Mouse (Mus musculus) right cerebral cortex, postnatal 14 days (tissue): Measurements from ENCODE around the gene Bphl.

ENCODE experiments used
- DNase-seq: peaks from one replicate; pipeline ENCODE4 v3.0.0; 2022

The Bphl gene

DNA sequence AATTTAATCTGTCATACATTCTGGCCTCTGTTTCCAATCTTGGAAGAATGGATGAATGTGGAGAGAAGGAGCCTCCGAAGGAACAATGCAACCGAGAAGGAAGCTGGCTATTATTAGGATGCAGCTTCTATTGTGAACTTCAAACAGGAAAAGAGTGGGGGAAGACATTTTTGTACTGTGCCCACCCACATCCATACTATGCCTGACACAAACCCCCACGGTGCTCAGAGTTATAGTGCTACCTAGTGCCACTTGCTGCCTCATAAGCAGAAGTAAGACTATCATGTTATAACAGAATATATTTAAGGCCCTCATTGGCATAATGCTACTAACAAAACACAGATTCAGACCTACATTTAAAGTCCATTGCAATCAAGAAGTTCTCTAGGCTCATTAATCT lies 52.0 kb downstream of the Bphl start:
- no peak for DNase-seq

DNA sequence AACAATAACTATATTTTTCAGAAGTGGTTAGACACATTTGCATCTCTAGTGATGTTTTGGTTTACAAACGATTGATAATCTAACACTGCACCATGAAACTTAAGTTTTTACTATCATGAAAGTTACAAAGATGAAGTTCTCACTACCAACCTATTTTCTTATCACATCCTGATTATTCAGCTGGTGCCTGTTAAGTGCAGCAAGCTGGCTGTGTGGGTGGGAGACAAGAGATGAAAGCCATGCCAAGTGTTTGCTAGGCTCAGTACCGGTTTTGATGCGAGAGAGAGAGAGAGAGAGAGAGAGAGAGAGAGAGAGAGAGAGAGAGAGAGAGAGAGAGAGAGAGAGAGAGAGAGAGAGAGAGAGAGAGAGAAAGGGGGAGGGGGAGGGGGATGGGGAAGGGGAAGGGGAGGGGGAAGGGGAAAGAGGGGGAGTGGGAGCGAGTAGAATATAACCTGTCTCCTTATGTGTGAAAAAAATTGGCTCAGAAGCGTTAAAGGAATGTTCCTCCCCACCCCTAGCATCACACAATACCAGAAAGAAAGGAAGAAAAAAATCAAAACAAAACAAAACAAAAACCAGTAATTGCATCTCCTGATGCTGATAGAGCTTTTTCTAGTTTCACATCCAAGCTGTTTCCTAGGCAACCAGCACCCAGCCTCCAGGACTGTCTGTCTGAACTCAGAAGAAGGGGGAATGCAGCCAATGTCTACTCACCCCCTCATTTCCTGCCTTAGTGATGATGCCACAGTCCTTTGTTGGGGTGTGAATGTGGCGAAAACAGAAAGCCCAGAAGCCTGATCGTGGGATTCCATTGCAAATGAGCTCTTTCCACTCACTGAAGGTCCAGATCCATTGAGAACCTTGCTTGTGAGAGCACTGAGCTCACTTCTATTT lies 58.4 kb downstream of the Bphl start:
- peak; percentile 48 for DNase-seq

DNA sequence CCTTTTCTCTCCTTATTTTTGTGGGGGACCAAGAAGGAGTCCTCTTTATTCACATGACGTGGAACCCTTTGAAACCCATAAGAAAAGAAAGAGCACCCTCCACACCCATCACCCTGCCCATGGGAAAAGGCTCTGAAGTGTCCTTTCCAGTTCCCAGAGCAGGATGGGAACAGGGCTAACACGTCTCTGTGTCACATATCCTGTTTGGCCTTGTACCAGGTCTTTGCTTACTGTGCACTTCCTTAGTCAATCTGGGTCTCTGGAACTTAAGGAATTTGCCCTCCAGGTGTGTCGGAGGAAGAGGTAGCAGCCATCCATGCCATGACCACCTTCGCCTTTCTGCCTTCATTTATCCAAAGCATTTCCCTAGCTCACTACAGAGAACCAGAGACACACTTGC lies 59.1 kb downstream of the Bphl start:
- no peak for DNase-seq

DNA sequence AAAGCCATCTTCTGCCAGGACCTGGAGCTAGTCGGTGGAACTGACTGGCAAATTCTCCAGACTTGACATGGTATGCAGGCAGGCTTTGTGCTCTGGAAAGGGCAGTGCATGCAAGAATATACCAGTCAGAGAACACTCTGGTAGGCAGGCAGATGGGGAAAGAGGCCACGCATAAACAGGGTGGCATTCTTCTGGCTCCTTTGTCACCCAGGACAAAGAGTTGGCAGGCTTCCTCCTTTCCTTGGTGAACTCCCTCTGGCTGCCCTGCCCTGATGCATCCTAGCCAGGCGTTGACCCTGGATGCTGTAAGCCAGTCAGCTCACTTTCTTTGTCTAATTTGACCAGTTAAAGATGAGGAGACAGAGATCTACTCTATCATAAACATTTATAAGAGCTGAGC lies 59.7 kb downstream of the Bphl start:
- no peak for DNase-seq

DNA sequence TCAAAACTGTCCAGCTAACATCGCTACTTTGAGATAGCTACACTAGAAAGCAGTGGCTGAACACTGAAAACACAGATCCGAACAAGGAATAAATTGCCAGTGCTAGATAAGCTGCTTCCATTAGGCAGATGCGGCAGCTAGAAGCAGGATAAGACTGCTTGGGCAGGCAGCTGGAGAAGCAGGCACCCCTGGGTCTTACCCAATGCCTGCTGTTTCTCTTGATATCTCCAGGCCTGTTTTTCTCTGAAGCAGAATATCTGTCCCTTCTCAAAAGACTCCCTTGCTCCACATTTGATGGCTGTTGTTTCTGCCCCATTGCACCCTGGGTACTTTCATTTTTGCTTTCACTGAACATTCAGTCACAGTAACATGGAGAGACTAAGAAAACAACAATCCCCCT lies 63.3 kb downstream of the Bphl start:
- no peak for DNase-seq

DNA sequence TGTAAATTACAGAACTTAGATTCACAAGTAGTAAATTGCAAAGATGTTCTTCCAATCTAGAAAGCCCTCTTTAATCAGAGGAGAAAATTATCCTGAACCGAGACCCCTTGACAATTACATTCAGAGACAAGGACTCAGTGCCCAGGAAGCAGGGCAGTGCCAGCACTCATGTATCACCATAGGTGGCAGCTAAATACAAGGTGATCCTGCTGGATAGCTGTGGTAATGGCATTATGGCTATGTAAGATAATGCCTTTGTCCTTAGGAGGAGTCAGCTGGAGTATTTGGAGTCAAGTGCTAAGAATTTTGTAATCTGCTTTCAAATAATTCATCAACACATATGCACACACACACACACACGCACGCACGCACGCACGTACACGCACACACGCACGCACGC lies 63.9 kb downstream of the Bphl start:
- no peak for DNase-seq

DNA sequence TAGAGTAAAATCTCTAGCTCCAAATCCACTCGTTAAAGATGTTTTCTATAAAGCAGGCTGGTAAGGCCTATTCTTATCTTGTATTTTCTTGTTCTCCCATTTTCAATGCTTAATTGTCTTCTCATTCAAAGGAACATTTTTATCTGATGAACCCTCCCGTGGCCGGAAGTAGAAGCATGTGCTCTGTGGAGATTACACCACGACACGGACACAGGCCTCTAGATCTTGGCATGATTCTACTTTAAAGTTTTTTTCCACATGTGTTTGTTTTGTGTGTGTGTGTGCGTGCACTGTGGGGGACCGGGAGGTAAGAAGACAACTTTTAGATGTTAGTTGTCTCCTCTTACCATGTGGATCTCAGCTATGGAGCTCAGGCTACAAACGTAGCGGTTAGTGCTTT lies 64.5 kb downstream of the Bphl start:
- DNase-seq: no peak

DNA sequence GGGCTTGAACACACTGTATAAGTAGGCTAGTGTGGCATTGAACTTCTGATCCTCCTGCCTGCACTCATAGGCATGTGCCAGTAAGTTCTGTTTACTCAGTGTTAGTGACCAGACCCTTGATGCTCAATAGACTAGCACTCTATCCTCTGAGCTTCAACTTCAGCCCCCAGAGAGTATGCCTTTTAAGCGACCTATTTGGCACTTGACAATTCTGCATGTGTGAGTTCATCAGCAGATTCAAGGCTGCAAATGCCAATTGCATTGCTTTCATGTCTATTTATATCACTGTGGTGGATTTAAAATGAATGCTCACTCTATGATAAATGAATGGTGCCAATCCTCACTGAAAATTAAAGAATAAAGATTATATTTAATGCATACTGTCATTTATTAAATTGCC lies 68.0 kb downstream of the Bphl start:
- DNase-seq: no peak

DNA sequence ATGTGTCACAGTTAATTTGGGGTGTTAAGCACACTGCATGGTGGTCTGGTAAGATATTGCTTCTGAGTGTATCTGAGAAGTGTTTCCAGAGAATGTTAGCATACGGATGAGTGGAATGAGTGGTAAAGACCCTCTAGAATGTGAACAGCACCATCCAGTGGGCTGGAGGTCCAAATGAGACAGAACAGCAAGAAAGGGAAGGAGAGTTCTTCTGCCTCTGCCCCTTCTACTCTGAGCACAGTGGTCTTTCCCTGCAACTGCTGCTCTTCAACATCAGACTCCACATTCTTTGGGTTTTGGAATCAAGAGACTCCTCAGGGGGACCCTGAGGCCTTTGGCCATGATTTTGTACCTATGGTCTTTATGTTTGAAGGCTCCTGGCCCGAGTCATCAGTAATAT lies 68.9 kb downstream of the Bphl start:
- DNase-seq: no peak

DNA sequence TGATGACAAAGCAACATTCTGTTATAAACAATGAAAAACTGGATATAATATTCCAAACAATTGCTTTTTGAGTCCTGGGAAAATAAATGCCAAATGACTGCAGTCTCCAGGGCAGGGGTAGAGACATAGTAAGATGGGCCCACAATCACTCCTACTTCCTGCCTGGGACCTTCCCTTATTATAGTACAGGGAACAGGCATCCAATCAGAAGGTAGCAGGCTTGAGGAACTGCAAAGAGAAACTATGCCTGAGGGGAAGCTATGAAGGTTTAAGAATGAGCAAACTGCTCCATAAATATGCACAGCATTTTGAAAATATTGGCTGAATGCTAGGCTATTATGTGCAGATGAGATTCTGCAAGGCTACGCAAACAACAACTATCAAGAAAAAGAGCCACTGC lies 69.6 kb downstream of the Bphl start:
- no peak for DNase-seq

DNA sequence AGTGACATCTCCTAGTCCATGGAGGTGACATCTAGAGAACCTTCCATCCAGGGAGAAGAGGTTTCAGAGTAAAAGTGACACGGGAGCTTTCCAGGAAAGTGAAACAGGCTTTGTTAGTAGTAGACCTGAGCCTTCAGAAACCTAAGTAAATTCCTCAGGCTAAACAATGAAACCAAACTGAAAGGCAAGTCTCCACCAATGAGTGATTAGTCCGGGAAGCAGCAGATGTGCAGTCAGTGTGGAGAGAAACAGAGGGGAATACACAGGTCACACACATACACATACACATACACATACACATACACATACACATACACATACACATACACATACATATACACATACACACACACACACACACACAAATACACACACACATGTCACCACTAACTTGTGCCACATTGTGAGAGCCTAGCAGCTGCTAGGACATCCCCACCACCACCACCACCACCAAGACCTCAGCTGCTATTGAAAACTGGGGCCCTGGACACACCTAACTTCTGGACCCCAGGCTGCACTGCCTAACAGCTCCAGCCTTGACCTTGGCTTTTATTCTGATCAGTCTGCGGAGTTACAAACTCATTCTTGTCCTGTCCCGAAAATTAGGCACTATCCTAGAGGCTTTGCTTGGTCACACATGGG lies 71.8 kb downstream of the Bphl start:
- no peak for DNase-seq

DNA sequence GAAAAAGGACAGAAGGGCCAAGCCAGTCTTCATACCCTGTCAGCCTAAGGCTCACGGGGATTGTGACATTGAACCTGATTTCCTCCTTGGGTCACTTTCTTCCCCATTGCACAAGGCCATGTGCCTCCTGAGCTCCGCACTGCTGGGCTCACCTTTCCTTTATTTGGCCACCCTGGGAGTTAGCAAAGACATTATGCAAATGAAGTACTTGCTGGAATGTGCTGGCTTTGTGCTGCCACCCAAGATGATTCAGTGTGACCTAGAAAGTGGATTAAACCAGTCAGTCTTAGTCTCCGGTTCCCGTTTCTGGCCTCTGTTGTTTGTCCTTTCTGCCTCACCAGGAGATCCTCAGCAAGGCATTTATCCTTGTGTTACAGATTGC lies 72.3 kb downstream of the Bphl start:
- DNase-seq: no peak

DNA sequence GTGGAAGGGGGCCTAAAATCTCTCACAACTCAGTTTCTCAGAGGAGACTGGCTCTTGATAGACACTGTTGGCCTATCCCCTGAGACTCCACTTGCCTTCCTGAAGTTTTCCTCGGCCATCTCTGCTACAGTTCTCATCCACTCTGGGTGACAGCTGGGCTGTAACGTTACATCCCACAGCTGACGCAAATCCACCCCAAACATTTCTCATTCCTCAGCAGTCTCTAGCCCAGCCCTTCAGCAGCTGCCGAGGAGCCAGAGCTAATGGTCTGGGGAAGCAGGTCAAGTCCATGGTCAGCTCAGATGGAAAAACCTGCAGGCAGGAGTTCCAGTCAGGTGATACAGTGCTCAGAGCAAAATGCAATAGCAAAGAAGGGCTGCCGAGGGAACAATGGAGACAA lies 73.6 kb downstream of the Bphl start:
- no peak for DNase-seq

DNA sequence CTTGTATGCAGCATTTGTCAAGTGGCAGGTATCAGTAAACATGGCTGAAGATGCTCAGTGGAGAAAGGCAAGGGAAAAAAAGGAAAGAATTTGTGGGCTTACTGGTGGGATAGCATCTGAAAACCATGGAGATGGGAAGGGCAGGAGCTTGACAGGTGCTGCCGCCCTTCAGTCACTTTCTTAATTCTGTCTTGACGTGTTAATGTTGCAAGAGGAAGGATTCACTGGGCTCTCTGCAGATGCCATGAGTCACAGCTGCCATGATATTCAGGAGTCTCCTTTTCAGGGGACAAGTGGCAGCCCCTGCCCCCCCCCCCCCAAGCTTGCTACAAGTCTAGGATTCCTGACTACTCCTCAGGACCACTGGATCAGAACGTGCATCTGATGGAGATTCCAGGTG lies 74.5 kb downstream of the Bphl start:
- DNase-seq: no peak

DNA sequence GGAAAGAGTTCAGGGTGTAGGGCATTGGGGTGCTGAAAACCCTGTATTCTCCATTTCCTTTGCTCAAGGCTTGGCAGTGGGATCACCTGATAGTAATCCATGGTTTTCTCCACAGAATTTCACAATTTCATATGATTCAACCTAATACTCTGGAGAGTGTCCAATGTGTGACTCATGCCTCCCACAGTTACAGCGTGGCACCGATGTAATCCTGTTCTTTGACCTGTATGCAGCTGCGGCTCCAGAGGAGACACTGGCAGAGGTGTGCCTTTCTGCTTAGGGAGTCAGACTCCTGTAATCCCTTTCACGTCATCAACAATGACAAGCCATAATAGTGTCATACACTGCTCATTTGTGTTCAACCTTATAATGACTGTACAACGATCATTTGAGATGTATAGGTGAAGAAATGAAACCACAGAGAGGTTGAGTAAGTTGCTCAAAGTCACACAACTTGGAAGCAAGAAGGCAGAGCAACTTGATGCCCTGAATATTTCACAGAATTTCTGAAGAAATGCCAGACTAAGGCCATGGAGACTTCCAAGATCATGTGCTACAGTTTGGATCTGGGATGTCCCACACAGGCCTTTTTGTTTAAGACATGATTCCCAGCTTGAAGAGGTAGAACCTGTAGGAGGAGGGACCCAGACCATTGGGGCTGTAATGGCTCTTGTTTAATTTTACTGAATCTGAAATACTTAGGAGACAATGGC lies 75.1 kb downstream of the Bphl start:
- no peak for DNase-seq

DNA sequence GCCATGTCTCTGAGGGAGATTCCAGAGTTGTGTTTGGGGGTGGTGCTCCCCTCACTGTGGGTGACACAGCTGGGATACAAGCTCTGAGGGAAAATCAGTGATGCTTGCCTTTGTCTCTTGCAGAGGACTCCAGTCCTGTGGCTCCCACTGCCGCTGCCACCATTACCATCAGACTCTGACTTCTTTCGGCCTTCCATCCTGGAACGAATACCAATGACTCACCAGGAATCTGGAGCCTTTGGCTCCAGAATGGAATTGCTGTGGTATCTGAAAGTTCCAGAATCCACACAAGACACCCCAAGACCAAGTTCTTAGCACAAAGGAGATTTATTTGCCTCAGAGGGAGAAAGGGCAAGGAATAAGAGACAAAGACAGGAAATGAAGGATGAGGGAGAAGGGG lies 75.7 kb downstream of the Bphl start:
- no peak for DNase-seq

DNA sequence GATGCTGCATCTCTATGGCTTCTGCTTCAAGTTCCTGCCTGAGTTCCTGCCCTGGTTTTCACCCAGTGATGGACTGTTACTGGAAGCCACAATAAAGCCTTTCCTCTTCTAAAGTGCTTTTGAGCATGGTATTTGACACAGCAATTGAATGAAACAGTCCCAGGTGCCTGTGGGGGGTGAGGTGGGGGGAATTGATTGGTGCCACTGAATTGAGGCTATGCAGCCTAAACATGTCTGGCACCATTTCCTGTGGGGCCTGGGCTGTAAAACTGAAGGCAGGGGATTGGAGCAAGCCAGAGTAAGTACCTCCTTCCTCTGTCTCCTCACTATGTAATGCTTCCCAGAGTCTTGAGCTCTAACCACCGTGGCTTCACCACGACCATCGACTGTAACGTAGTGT lies 77.3 kb downstream of the Bphl start:
- no peak for DNase-seq

DNA sequence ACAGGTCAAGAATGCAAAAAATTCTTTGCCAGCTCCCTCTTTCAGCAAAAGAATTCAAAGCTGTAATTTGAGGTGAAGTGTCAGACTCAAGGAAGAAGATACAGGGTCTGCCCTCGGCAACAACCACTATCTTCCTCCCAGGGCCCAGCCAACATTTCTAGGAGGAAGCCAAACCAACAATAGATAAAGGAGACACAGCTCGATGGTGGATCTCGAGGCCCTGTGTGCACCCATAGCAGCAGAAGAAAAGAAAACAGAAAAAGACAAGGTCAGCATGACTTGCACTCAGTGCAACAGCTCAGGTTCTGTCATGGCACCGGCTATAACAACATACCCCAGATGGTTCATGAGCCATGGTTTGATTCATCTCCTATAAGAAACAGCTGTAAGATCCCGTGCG lies 79.1 kb downstream of the Bphl start:
- DNase-seq: no peak

DNA sequence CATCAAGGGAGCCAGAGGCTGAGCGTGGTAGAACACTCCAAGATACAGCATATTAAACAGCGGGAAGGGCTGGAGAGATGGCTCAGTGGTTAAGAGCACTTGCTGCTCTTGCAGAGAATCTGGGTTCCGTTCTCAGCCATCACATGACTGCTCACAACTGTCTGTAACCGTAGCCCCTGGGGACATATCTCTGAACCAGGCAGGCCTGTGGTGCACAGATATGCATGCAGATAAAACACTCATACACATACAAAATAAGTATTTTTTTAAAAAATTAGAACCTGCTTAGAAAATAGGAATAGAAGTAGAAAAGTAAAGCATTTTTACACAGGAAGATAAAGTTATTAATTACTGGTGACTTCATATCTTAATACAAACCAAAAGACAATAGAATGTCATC lies 81.4 kb downstream of the Bphl start:
- no peak for DNase-seq

DNA sequence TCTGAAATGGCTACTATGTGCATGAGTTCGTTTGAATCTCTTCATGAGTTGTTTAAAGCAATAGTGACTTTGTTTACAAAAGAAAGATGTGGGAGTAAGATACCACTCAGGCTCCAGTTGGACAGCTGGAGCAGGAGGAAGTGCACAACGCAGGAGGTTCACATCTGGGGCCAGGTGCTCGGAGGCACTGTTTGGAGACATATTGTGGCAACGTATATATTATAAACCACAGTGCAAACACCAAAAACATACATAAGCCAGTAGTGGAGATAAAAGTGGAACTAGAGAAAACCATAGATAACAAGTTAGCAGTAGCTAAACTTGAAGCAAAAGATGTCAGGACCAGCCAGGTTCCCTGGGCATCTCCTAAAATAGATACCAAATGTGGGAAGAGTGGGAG lies 82.0 kb downstream of the Bphl start:
- no peak for DNase-seq

DNA sequence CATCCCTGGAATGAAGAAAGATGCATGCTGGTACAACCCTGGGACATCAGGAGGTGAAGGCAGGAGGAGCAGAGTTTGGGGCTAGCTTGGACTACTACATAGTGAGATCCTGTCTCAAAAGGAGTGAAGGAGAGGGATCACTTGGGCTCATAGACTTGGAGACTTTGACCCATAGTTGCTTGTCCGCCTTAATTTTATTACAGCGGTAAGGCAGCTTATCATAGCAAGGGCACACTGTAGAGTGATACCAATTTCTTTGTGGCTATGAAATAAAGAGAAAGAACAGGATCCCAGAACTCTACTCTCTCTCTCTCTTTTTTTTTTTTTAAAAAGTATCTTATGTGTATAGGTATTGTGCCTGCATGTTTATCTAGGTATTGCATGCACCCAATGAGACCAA lies 83.1 kb downstream of the Bphl start:
- no peak for DNase-seq
